Mouse (Mus musculus) embryonic facial prominence, embryonic 15.5 days (tissue): Measurements from ENCODE around the gene Crybg2. TPM values are rescaled to one million over a fixed set of nuclear protein-coding genes. Genes with fewer than 3 reads are reported as not detected.

Experiments used
- ATAC-seq: fragments of 200-750 bp; cut with Nextera tagmentation; 2 replicates; pipeline ENCODE4 v1.8.0; 2017; ENCODE audit warnings: low read depth, moderate TSS enrichment; ENCODE audit not compliant: insufficient number of reproducible peaks, low FRiP score, low TSS enrichment
- H3K27ac ChIP-seq: fragments of 300-500 bp; sonication (generic); replicated peaks from 2 replicates; pipeline ENCODE4 v1.5.1; 2015; ENCODE audit warnings: mild to moderate bottlenecking, inconsistent platforms
- H3K27me3 ChIP-seq: fragments of 300-500 bp; sonication (generic); 2 replicates; pipeline ENCODE4 v1.6.1; 2015; ENCODE audit warnings: inconsistent platforms
- H3K36me3 ChIP-seq: fragments of 300-500 bp; sonication (generic); 2 replicates; pipeline ENCODE4 v1.6.1; 2015; ENCODE audit warnings: mild to moderate bottlenecking, inconsistent platforms
- H3K4me1 ChIP-seq: fragments of 300-500 bp; sonication (generic); 2 replicates; pipeline ENCODE4 v1.6.1; 2015; ENCODE audit warnings: inconsistent platforms
- H3K4me2 ChIP-seq: fragments of 300-500 bp; sonication (generic); replicated peaks from 2 replicates; pipeline ENCODE4 v1.6.1; 2015; ENCODE audit warnings: mild to moderate bottlenecking, inconsistent platforms
- H3K4me3 ChIP-seq: fragments of 300-500 bp; sonication (generic); replicated peaks from 2 replicates; pipeline ENCODE4 v1.5.1; 2015; ENCODE audit warnings: mild to moderate bottlenecking, inconsistent platforms
- H3K9ac ChIP-seq: fragments of 300-500 bp; sonication (generic); 2 replicates; pipeline ENCODE4 v1.6.1; 2015; ENCODE audit warnings: inconsistent platforms
- H3K9me3 ChIP-seq: fragments of 300-500 bp; sonication (generic); replicated peaks from 2 replicates; pipeline ENCODE4 v1.6.1; 2016; ENCODE audit warnings: inconsistent platforms
- WGBS: fragments of 180-500 bp; shearing (Covaris S2); methylation state at CpG from one replicate; pipeline ENCODE4 v1.1.7; 2015; 5-methylcytosine and 5-hydroxymethylcytosine counted together
- polyA plus RNA-seq: library from polyadenylated mRNA; unstranded; fragments of >200 nt; fragmentation: Nextera tagmentation; extraction: Ambion mirVana; gene quantifications from 2 replicates; pipeline ENCODE4 v1.2.1, GENCODE M21; 2015

The Crybg2 gene
- polyA plus RNA-seq, 1 experiment from 2014 or later: 16.7 TPM

DNA sequence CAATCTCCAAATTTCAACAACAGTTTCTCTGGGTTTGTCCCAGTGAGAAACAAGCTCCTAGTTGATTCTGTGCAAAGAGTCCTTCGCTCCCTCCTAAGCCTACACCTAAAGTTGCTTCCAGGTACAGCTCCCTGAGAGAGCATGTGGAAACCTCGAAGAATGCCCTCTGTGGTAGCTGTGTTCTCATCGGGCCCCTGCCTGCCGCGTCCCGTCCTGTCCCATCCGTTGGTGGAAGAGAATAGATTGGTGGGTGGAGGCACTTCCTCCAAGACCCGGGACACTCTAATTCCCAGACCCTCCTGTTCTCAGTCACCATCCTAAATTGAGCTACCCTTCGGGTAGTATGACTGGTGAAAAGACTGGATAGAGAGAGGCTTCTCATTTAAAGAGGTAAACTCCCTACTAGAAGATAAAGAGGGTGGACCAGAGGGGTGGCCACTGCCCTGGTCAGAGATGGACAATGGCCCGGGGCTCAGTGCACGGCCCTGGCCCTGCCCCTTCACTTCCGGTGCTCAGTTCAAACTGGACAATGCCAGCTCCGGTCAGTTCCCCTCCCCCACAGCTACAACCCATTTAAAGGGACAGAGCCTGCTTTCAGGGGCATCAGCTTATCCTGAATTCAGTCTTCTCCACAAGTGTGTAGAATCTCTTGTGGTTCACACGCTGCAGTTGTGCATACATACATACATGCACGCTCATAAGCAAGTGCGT is 40.8 kb upstream of the Crybg2 start:
- WGBS: 2% methylated on average over 16 of the region's 16 CpGs
- no peak overlapping the region for H3K9ac ChIP-seq
- H3K36me3 ChIP-seq: no peaks in the 10 kb centered on the region
- H3K27me3 ChIP-seq: peaks cover 51% of the 10 kb centered on the region
- H3K4me3 ChIP-seq: no peak overlapping the region
- ATAC-seq: no peak
- peaks cover 21% of the 10 kb centered on the region for H3K4me1 ChIP-seq
- H3K4me2 ChIP-seq: no peak overlapping the region
- H3K27ac ChIP-seq: no peak overlapping the region
- H3K9me3 ChIP-seq: no peaks in the 10 kb centered on the region

- no peak overlapping the region for H3K9ac ChIP-seq
- no peak overlapping the region for H3K27ac ChIP-seq
- no peak for ATAC-seq
- no peak overlapping the region for H3K4me2 ChIP-seq
- WGBS: 3% methylated on average over 11 of the region's 11 CpGs
- peaks cover 50% of the 10 kb centered on the region for H3K27me3 ChIP-seq
- no peaks in the 10 kb centered on the region for H3K36me3 ChIP-seq
- H3K4me3 ChIP-seq: no peak overlapping the region
- H3K4me1 ChIP-seq: peaks cover 21% of the 10 kb centered on the region
- H3K9me3 ChIP-seq: no peaks in the 10 kb centered on the region
Measured at GRCm38 (mm10) chr4:134020621-134021020, 40.0 kb upstream of the Crybg2 start.

DNA sequence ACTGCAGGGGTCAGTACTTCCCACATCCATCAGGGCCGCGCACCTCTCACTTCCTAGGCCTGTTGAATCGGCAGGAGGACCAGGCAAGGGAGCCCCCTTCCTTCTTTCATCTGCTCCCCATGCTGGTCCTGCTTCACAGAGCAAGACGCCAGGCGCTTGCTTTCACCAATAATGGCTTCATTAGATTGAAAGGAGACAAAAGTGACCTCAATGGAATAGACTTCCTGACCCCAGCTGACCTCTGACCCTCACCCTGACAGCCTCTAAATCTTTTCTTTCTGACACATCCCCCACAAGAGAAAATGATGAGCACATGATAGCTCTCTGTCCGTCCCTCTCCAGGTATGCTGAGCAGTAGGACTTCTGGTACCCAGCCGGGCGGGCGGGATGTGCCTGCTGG is 34.8 kb upstream of the Crybg2 start:
- 34% methylated on average over 9 of the region's 9 CpGs for WGBS
- Histone ChIP-seq H3K36me3 (no peaks in the 10 kb centered on the region), H3K4me1 (no peaks in the 10 kb centered on the region), H3K27ac (no peak overlapping the region), H3K9me3 (no peaks in the 10 kb centered on the region), H3K27me3 (no peaks in the 10 kb centered on the region), H3K4me3 (no peak overlapping the region), H3K9ac (no peak overlapping the region), H3K4me2 (no peak overlapping the region)
- no peak for ATAC-seq

DNA sequence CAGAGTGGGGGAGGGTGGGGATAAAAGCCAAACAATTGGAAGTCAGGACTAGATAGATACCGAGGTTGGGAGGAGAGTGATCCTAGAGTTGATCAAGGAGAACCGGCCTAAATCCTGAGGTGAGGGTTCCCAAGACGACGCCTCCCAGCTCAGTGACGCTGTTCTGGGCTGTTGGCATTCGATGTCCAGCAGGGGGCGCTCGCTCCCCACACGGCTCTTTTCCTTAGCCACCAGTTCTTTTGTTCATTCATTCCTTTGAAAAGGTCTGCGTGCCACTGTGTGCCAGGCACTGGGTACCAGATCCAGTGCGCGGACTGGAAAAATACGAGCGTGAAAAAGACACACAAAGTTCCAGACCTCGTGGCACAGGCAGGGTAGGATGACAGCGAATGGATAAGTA is 24.7 kb upstream of the Crybg2 start:
- Histone ChIP-seq H3K4me2 (no peak overlapping the region; the same call in 1 of the 2 replicates), H3K9ac (no peak overlapping the region), H3K27me3 (no peaks in the 10 kb centered on the region), H3K9me3 (no peaks in the 10 kb centered on the region), H3K4me3 (no peak overlapping the region), H3K4me1 (0 out of 2 replicates have a peak, but pooled peaks cover 5% of the 10 kb centered on the region), H3K36me3 (no peaks in the 10 kb centered on the region), H3K27ac (no peak overlapping the region)
- ATAC-seq: no peak
- 5% methylated on average over 16 of the region's 16 CpGs for WGBS

DNA sequence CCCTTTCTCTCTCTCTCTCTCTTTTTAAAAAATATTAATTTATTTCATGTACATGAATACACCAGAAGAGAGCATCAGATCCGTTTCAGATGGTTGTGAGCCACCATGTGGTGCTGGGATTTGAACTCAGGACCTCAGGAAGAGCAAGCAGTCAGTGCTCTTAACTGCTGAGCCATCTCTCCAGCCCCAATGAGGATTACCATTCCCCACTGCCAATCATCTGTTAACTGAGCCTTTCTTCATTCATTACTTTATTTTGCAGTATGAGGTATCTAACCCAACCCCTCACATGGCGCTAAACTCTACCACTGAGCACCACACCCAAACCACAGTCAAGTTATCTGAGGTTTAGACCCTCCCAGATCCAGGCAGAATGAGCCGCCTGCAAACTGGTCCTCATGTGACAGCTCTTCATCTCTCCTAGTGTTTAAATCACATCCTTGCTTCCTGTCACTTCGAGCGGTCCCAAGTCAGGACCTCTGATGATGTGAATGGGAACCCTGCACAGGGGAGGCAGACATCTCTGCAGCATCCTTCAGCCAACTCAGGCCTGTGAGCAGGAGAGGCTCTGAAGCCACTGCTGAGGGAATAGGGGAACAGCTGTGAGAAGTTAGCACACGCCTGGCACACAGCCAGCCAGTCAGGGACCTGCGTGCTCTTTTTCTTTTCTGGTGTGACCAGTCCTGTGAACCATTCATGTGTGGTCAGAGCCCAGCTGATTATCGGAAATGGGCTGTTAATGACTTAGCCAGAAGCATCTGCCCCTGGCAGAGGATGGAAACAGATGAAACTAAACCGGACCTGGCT is 19.1 kb upstream of the Crybg2 start:
- Histone ChIP-seq H3K27ac (no peak overlapping the region), H3K9me3 (no peaks in the 10 kb centered on the region), H3K36me3 (no peaks in the 10 kb centered on the region), H3K27me3 (no peaks in the 10 kb centered on the region), H3K4me1 (0 out of 2 replicates have a peak, but pooled peaks cover 6% of the 10 kb centered on the region), H3K9ac (no peak overlapping the region), H3K4me3 (no peak overlapping the region), H3K4me2 (no peak overlapping the region)
- WGBS: 38% methylated on average over 9 of the region's 9 CpGs
- no peak for ATAC-seq

- H3K4me1 ChIP-seq: 0 out of 2 replicates have a peak, but pooled peaks cover 6% of the 10 kb centered on the region
- H3K27ac ChIP-seq: no peak overlapping the region; the same call in 1 of the 2 replicates
- WGBS: 54% methylated on average over 2 of the region's 2 CpGs
- H3K9ac ChIP-seq: no peak overlapping the region
- ATAC-seq: no peak
- H3K27me3 ChIP-seq: no peaks in the 10 kb centered on the region
- no peak overlapping the region for H3K4me3 ChIP-seq
- no peak overlapping the region for H3K4me2 ChIP-seq
- no peaks in the 10 kb centered on the region for H3K9me3 ChIP-seq
- H3K36me3 ChIP-seq: no peaks in the 10 kb centered on the region
Measured at GRCm38 (mm10) chr4:134043041-134043440, 17.6 kb upstream of the Crybg2 start.

- no peak overlapping the region for H3K4me2 ChIP-seq
- H3K9me3 ChIP-seq: no peaks in the 10 kb centered on the region
- H3K9ac ChIP-seq: no peak overlapping the region
- no peak overlapping the region for H3K27ac ChIP-seq
- no peaks in the 10 kb centered on the region for H3K27me3 ChIP-seq
- ATAC-seq: no peak
- no peak overlapping the region for H3K4me3 ChIP-seq
- H3K36me3 ChIP-seq: no peaks in the 10 kb centered on the region
- H3K4me1 ChIP-seq: peaks cover 8% of the 10 kb centered on the region
- 76% methylated on average over 5 of the region's 5 CpGs for WGBS
Measured at GRCm38 (mm10) chr4:134047648-134048047, 13.0 kb upstream of the Crybg2 start.

DNA sequence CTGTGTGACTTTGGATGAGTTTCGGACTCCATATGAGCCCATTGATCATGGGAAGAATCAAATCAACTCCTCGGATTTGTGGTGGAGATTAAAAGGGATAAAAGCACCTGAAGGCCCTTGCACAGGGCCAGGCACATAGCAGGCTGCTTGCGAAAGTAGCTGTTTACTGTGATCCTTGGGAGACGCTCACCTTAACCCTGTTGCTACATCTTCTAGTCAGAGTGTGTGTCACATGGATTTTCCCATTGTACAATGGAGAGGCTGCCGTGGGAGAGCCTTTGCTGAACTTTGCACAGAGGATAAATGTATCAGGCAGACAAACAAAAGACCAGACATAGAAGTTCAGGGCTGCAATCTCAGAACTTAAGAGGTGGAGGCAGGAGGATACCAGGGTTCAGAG is 8.7 kb upstream of the Crybg2 start:
- Histone ChIP-seq H3K9me3 (no peaks in the 10 kb centered on the region), H3K4me3 (no peak overlapping the region), H3K27ac (no peak overlapping the region), H3K4me1 (peaks cover 16% of the 10 kb centered on the region), H3K4me2 (no peak overlapping the region), H3K9ac (no peak overlapping the region), H3K27me3 (no peaks in the 10 kb centered on the region), H3K36me3 (no peaks in the 10 kb centered on the region)
- ATAC-seq: no peak
- WGBS: 80% methylated on average over 5 of the region's 5 CpGs

- no peaks in the 10 kb centered on the region for H3K9me3 ChIP-seq
- no peak overlapping the region for H3K27ac ChIP-seq
- ATAC-seq: no peak
- H3K27me3 ChIP-seq: no peaks in the 10 kb centered on the region
- H3K4me3 ChIP-seq: no peak overlapping the region
- H3K4me2 ChIP-seq: no peak overlapping the region
- H3K36me3 ChIP-seq: no peaks in the 10 kb centered on the region
- 16% methylated on average over 8 of the region's 8 CpGs for WGBS
- H3K4me1 ChIP-seq: peaks cover 16% of the 10 kb centered on the region
- no peak overlapping the region for H3K9ac ChIP-seq
Measured at GRCm38 (mm10) chr4:134052560-134052959, 8.1 kb upstream of the Crybg2 start.

- Histone ChIP-seq H3K9ac (no peak within 1 kb of the TSS), H3K4me3 (no peak within 1 kb of the TSS), H3K4me2 (no peak within 1 kb of the TSS), H3K36me3 (no peaks in the 10 kb centered on the region), H3K9me3 (no peaks in the 10 kb centered on the region), H3K4me1 (peaks cover 16% of the 10 kb centered on the region), H3K27me3 (no peaks in the 10 kb centered on the region), H3K27ac (no peak within 1 kb of the TSS)
- ATAC-seq: no peak
- 84% methylated on average over 3 of the region's 3 CpGs for WGBS
Measured at GRCm38 (mm10) chr4:134053538-134053937, 7.1 kb upstream of the Crybg2 start, which contains the start of gene Zfp683. Zfp683 (plus strand) TSS chr4:134053838.

DNA sequence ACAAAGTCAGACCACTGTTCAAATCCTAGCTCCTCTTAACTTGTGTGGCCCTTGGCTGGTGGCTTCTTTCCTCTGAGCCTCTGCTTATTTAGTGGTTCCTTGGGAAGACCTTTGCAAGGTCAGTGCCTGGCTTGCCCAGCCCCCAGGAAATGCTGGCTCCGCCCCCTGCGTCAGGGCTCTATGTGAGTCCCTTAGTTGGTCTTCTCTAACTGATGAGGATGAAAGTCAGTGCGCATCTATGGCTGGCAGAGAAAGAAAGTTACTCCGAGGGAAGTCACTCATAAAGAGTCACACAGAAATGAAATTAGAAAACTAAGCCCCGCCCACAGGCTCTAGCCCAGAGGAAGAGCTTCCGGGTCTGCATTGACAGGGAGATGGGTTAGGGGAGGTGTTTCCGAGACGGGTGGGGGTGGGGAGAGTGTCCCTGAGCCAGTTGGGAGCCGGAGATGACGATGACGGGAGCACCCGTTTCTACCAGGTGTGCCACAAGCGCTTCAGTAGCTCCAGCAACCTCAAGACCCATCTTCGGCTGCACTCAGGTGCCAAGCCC is 2.4 kb upstream of the Crybg2 start:
- WGBS: 27% methylated on average over 14 of the region's 14 CpGs
- H3K4me2 ChIP-seq: 0 out of 2 replicates have a peak overlapping the region, but pooled peaks have one; percentile 10
- H3K9ac ChIP-seq: no peak overlapping the region
- no peaks in the 10 kb centered on the region for H3K36me3 ChIP-seq
- H3K4me1 ChIP-seq: peaks cover 13% of the 10 kb centered on the region; the same call in 1 of the 2 replicates
- no peak overlapping the region for H3K27ac ChIP-seq
- no peaks in the 10 kb centered on the region for H3K9me3 ChIP-seq
- no peak for ATAC-seq
- H3K4me3 ChIP-seq: no peak overlapping the region
- H3K27me3 ChIP-seq: no peaks in the 10 kb centered on the region; the same call in 1 of the 2 replicates
